Mouse (Mus musculus): ENCODE measurements at regions not wholly inside any gene's neighbourhood (a gene's known extent, or its start where the extent isn't known, plus 50 kb on each side); places are given as distances from the start of the nearest gene placed in this dataset.

DNA sequence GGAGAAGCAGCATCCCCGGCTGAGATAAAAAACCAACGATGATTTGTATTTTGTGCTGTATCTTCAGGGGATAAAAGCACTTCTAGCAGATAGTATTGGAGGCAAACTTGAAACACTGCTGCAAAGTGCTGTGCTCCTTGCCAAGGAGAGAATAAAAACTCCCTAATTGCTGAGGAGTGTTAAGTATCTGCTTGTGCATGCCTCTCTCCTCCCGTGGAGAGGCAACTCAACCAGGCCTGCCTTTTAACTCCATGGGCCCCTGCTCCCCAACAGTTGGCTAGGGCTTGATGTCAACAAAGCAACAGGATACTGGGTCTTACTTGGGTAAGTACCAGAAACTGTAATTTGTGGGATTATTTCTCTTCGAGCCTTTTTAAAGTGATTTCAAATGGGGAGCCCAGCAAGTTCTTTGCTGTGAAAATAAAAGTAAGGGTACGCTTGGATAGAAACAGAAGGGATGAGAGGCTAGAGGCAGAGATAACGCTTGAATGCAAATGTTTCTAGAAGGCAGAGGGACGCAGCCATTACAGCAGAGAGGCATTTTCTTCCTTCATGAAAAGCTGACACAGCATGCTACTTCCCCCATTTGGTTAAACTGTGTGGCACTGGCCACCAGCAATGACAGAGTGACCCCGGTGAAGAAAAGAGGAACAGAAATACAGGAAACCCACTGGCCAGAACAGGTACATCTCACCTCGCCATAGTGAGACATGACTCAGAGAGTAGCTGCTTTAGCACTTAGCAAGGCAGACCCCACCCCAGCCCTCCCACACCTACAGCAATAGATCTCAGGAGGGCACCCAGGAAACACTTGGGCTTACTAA is 369.0 kb upstream of the Spred2 start:
- no peaks in the 10 kb centered on the region for H3K36me3 ChIP-seq
- DNase-seq (ENCODE audit: low spot score) = peak; percentile 39
- H3K27me3 ChIP-seq (ENCODE audit: insufficient read depth, poor library complexity, severe bottlenecking) = no peaks in the 10 kb centered on the region; the same call in 1 of the 2 replicates
- peak overlapping the region; percentile 14; the same call in 1 of the 2 replicates for H3K4me3 ChIP-seq
- H3K4me1 ChIP-seq (replicated peaks) = peaks cover 39% of the 10 kb centered on the region
- 36% methylated on average over 9 of the region's 9 CpGs for WGBS
- peak overlapping the region; percentile 83 for H3K27ac ChIP-seq
- H3K9me3 ChIP-seq = no peaks in the 10 kb centered on the region

DNA sequence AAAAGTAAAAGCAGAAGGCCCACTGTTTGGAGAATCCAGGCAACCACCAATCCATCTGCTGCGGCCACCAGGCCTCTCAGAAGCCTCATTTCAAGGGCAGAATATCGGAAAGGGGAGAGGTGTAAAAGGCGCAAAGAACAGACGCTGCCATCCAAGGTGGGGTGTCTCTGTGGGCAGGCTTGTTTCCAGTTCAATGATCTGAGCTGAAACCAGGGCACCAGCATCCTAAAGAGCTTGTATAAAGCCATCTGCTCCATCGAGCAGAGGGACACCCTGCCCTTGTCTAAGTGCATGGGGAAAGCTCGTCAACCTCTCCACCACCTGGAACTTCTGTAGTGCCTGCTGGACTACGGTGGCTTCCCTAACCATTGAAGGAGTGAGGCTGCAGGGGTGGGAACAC is 363.7 kb upstream of the Spred2 start:
- no peak overlapping the region for H3K4me3 ChIP-seq
- no peaks in the 10 kb centered on the region for H3K9me3 ChIP-seq
- WGBS = 87% methylated on average over 7 of the region's 7 CpGs
- H3K4me1 ChIP-seq (replicated peaks) = peaks cover 18% of the 10 kb centered on the region
- no peaks in the 10 kb centered on the region for H3K36me3 ChIP-seq
- H3K27ac ChIP-seq = 0 out of 2 replicates have a peak overlapping the region, but pooled peaks have one; percentile 29
- no peaks in the 10 kb centered on the region; the same call in 1 of the 2 replicates for H3K27me3 ChIP-seq (ENCODE audit: insufficient read depth, poor library complexity, severe bottlenecking)
- no peak for DNase-seq (ENCODE audit: low spot score)

DNA sequence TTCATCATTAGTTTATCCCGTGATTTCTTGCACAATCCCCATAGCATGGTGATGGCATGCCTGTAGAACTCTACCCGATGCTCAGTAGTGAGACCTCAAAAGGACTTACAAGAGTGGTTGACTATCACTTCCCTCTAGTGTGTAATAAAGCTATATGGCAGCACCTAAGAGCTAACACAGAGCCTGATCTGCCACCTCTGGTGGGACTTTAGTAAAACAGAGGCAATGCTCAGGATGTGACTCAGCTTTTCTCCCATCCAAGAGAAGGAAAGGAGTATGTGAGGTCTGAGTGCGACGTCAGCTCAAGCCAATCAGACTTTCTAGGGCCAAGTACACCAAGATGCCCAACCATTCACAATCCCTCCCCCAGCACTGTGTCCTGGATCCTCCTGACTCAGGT is 361.5 kb upstream of the Spred2 start:
- DNase-seq (ENCODE audit: low spot score) = no peak
- H3K4me1 ChIP-seq (replicated peaks) = no peaks in the 10 kb centered on the region
- 92% methylated on average over 4 of the region's 4 CpGs for whole genome bisulfite sequencing
- no peaks in the 10 kb centered on the region for H3K9me3 ChIP-seq
- no peaks in the 10 kb centered on the region for H3K27me3 ChIP-seq (ENCODE audit: insufficient read depth, poor library complexity, severe bottlenecking)
- no peaks in the 10 kb centered on the region for H3K36me3 ChIP-seq
- H3K27ac ChIP-seq = no peak overlapping the region
- H3K4me3 ChIP-seq = no peak overlapping the region

DNA sequence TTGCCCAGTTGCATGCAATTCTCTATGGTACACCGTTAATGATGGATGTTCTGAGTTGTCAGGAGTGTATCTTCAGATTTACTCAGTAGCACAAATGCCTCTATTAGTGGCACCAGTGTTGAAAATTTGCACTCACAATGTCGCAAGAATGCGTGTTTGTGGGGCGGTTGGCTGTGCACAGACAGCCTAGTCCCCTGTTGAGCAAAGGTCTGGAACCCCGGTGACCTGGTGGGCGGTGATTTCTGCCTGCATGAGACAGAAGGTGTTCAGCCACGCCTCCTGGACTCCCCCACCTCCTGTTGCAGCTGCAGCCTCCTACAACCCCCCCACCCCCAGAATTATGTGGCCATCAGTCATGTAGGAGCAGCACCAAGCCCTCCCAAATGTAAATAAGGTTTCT is 338.9 kb upstream of the Spred2 start:
- 73% methylated on average over 7 of the region's 7 CpGs for WGBS
- peaks cover 8% of the 10 kb centered on the region; the same call in 1 of the 2 replicates for H3K4me1 ChIP-seq (replicated peaks)
- no peaks in the 10 kb centered on the region for H3K36me3 ChIP-seq
- H3K27me3 ChIP-seq (ENCODE audit: insufficient read depth, poor library complexity, severe bottlenecking) = no peaks in the 10 kb centered on the region
- H3K9me3 ChIP-seq = no peaks in the 10 kb centered on the region
- no peak overlapping the region for H3K4me3 ChIP-seq
- H3K27ac ChIP-seq = 0 out of 2 replicates have a peak overlapping the region, but pooled peaks have one; percentile 23
- no peak for DNase-seq (ENCODE audit: low spot score)

DNA sequence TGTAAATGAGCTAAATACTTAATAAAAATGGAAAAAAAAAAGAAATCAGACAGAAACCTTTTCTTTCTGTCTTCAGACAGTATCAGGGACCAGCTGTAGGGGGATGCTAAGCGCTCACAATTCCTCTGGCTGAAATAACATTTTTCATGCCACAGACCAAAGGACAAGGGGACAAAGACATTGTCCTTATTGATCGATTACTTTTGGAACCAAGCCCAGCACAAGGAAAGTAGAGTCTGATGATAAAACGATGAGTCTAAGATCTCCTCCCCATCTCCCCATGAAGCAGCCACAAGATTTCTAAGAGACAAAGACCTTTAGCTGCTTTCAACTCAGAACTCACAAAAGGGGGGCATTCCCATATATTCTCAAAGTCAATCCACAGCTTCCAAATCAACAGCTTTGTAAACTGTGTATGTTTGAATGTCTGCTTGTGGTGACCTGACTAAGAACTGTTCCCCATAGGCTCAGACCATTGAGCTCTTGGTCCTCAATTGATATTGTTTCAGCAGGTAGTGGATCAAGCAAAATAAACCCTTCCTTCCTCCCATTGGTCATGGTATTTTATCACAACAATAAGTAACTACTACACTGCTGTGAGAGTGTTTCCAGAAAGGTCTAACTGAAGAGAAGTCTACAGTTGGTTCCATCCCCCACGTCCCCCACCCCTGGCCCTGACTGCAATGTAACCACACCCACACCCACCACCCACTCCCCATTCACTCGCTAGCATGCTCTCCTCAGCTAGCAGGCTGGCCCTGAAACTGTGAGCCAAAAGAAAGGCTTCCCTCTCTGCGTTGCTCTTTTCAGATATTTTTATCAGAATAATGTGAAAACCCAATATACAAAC is 331.4 kb upstream of the Spred2 start:
- peaks cover 3% of the 10 kb centered on the region; the same call in 1 of the 2 replicates for H3K9me3 ChIP-seq
- 71% methylated on average over 6 of the region's 6 CpGs for WGBS
- 0 out of 2 replicates have a peak, but pooled peaks cover 6% of the 10 kb centered on the region for H3K4me1 ChIP-seq (replicated peaks)
- no peaks in the 10 kb centered on the region for H3K36me3 ChIP-seq
- peak overlapping the region; percentile 25; the same call in 1 of the 2 replicates for H3K27ac ChIP-seq
- no peaks in the 10 kb centered on the region for H3K27me3 ChIP-seq (ENCODE audit: insufficient read depth, poor library complexity, severe bottlenecking)
- H3K4me3 ChIP-seq = no peak overlapping the region
- DNase-seq (ENCODE audit: low spot score) = no peak

DNA sequence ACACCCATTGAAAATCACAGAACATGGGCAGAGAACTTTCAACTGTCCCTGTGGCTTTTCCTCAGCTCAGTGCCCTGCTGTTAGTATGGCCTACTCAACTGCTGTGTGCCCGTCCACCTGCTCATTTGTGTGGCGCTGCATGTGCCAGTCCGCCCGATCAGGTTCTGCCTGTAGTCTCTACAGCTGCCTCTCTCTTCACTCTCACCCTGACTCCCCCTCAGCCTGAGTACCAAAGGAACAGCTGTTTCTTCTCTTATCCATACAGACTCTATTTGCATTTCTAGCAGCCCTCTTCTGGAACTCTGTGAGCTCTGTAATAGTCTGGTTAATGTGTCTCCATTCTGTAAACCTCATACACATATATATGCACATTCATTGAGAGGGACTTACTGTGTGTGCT is 329.1 kb upstream of the Spred2 start:
- Histone ChIP-seq H3K4me1 (replicated peaks) (0 out of 2 replicates have a peak, but pooled peaks cover 6% of the 10 kb centered on the region), H3K4me3 (no peak overlapping the region), H3K27me3 (ENCODE audit: insufficient read depth, poor library complexity, severe bottlenecking) (no peaks in the 10 kb centered on the region), H3K27ac (no peak overlapping the region), H3K36me3 (no peaks in the 10 kb centered on the region), H3K9me3 (peaks cover 3% of the 10 kb centered on the region; the same call in 1 of the 2 replicates)
- no peak for DNase-seq (ENCODE audit: low spot score)
- WGBS = 93% methylated on average over 4 of the region's 4 CpGs

DNA sequence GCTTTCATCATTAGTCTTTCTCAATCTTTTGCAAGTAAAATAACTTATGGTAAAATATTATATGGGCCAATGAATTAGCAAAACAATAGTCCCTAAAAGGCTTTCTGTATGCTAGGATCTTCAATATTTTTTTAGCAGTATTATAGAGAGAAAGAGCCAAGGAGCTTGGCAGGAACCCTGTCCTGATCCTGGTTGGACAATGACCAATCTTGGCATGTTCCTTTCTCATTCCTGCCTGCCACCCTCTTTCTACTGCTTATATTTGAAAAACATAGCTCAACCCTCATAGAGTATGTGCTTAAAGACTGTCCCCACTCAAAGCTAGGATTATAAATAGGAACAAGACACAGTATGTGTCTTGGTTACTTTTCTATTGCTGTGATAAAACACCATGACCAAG is 327.8 kb upstream of the Spred2 start:
- no peak overlapping the region for H3K27ac ChIP-seq
- H3K9me3 ChIP-seq = peaks cover 3% of the 10 kb centered on the region; the same call in 1 of the 2 replicates
- H3K4me3 ChIP-seq = no peak overlapping the region
- H3K27me3 ChIP-seq (ENCODE audit: insufficient read depth, poor library complexity, severe bottlenecking) = no peaks in the 10 kb centered on the region
- H3K36me3 ChIP-seq = no peaks in the 10 kb centered on the region
- DNase-seq (ENCODE audit: low spot score) = no peak
- 0 out of 2 replicates have a peak, but pooled peaks cover 6% of the 10 kb centered on the region for H3K4me1 ChIP-seq (replicated peaks)

DNA sequence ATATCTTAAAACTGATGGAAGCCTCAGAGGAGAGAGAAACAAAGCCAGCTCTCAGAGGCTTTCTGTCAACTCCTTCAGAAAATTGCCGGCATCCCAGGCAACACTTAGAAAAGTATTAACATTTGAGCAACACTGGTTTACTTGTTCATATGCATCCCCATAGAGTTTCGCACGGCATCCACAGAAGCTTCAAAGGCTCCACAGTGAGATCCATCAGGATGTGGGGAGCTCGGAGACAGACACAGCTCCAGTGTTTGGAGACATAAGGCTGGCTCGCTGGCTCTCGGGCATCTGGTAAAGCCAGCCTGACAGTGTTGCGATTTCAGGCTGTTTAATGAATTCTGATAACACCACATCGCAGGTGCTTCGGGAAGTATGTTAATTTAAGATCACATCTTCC is 324.7 kb upstream of the Spred2 start:
- no peak for DNase-seq (ENCODE audit: low spot score)
- H3K27me3 ChIP-seq (ENCODE audit: insufficient read depth, poor library complexity, severe bottlenecking) = no peaks in the 10 kb centered on the region

DNA sequence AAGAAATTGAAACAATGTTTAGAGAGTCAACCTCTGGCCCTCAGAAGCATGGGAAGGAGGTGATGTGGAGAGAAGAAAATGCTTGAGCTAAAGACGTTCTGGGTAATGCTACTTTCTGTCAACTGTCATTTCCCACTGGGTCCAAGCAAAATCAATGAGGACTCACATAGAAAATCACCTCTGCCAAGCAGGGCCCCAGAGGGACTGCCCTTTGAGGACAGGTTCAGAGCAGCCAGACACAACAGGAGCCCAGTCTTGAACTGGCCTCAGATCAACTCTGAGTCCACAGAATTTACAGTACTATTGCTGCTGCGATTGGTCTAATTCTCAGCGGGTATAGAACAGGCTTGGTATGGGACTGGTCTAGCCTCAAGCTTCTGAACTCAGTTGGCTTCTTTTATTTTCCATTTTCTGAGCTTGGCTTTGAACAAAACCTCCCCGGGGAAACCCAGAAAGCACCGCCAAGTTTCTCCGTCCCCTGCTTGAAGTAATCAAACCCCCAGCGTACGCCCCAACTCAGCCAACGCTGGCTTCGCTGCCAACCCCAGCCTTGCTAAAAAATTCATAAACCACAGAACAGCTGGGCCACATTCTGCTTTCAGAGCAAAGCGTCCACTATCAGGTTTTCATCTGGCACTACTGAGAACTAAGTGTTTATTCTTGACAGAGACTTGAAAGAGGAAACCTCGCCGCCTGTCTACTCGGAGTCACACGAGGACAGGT is 322.8 kb upstream of the Spred2 start:
- no peaks in the 10 kb centered on the region for H3K36me3 ChIP-seq
- H3K9me3 ChIP-seq = no peaks in the 10 kb centered on the region
- H3K27me3 ChIP-seq (ENCODE audit: insufficient read depth, poor library complexity, severe bottlenecking) = no peaks in the 10 kb centered on the region
- no peak for DNase-seq (ENCODE audit: low spot score)
- 89% methylated on average over 15 of the region's 15 CpGs for WGBS
- no peak overlapping the region for H3K27ac ChIP-seq
- no peaks in the 10 kb centered on the region for H3K4me1 ChIP-seq (replicated peaks)
- H3K4me3 ChIP-seq = no peak overlapping the region

More for the DNA sequence above, 324.7 kb upstream of the Spred2 start:
- H3K9me3 ChIP-seq = no peaks in the 10 kb centered on the region
- no peak overlapping the region for H3K4me3 ChIP-seq
- 90% methylated on average over 9 of the region's 9 CpGs for WGBS
- H3K27ac ChIP-seq = no peak overlapping the region
- 0 out of 2 replicates have a peak, but pooled peaks cover 6% of the 10 kb centered on the region for H3K4me1 ChIP-seq (replicated peaks)
- H3K36me3 ChIP-seq = no peaks in the 10 kb centered on the region

DNA sequence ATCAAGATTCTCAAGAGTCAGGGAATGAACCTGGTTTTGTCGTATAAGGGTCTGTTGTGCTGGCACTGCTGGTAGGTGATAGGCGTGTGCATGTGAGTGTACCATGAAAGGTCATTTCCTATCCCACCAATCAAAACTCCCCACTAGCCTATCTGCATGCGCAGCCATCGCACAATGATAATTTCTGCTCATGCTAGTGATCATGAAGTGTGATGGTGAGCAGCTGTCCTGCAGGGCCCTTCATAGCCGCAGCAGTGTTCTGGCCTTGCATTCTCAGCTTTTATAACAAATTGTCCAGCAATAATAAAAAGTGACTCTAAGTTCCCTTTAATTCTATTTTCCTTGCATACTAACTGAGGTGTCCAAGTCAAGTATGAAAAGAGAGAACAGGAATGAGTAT is 321.7 kb upstream of the Spred2 start:
- Histone ChIP-seq H3K4me3 (no peak overlapping the region), H3K27me3 (ENCODE audit: insufficient read depth, poor library complexity, severe bottlenecking) (no peaks in the 10 kb centered on the region), H3K27ac (no peak overlapping the region), H3K9me3 (no peaks in the 10 kb centered on the region), H3K36me3 (no peaks in the 10 kb centered on the region), H3K4me1 (replicated peaks) (no peaks in the 10 kb centered on the region)
- 91% methylated on average over 5 of the region's 5 CpGs for WGBS
- no peak for DNase-seq (ENCODE audit: low spot score)

DNA sequence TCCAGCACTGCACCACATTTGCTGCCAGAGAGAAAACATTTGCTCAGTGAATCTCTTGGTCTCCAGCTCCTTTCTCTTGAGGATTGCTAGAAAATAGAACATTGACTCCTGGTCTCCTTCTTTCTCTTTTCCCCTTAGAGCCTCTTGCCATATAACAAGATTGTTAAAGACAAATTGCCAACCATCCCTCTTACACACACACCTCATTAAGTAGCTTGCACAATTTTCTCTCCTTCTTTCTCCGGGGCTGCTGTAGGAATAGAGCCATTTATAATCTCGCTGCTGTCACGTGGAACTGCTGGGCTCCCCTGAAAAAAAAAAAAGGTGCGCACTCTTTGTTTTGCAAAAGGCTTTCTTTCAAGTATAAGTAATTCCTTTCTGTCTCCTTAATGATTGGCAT is 318.6 kb upstream of the Spred2 start:
- Histone ChIP-seq H3K4me1 (replicated peaks) (no peaks in the 10 kb centered on the region), H3K27me3 (ENCODE audit: insufficient read depth, poor library complexity, severe bottlenecking) (no peaks in the 10 kb centered on the region), H3K36me3 (no peaks in the 10 kb centered on the region), H3K27ac (no peak overlapping the region), H3K4me3 (no peak overlapping the region), H3K9me3 (no peaks in the 10 kb centered on the region)
- 78% methylated on average over 4 of the region's 4 CpGs for WGBS
- no peak for DNase-seq (ENCODE audit: low spot score)

DNA sequence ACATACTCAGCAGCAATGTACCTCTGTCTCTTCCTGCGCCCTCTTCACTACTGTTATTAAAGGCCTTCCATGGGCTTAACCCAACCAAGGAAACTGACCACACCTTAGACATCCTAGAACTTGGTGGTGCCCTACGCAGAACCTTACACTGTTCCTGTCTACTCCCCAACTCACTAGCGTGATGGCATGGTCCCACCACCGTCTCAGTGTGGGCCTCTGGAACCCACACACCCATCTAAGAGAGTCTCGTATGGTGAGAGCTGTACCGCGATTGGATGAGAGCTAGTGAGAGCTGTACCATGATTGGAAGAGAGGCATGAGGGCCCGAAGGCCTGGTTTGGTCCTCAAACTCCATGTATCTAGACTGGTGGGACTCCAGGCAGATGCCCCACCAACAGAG is 317.2 kb upstream of the Spred2 start:
- Histone ChIP-seq H3K36me3 (no peaks in the 10 kb centered on the region), H3K4me1 (replicated peaks) (no peaks in the 10 kb centered on the region), H3K27ac (no peak overlapping the region), H3K4me3 (no peak overlapping the region), H3K27me3 (ENCODE audit: insufficient read depth, poor library complexity, severe bottlenecking) (no peaks in the 10 kb centered on the region), H3K9me3 (no peaks in the 10 kb centered on the region)
- WGBS = 92% methylated on average over 8 of the region's 8 CpGs
- no peak for DNase-seq (ENCODE audit: low spot score)

Data from hindbrain, embryonic 10.5 days (tissue).